Mouse (Mus musculus) urinary bladder, postnatal 14 days (tissue): ENCODE measurements around the gene Junb.

Source experiments
- DNase-seq: peaks from one replicate; pipeline ENCODE4 v3.0.0; 2021; ENCODE audit warnings: low spot score

Gene Junb

GRCm38 (mm10) chr8:84937620-84938485 lies 40.7 kb downstream of the Junb start:
- DNase-seq = no peak

GRCm38 (mm10) chr8:84936962-84937546 lies 41.5 kb downstream of the Junb start, which contains the start of gene Mast1:
Gene Mast1 (minus strand): TSS chr8:84937359.
- peak; percentile 49 for DNase-seq

- DNase-seq = no peak
These were observed 42.2 kb downstream of the Junb start for GRCm38 (mm10) chr8:84936041-84936961.

GRCm38 (mm10) chr8:84935489-84935888 lies 43.0 kb downstream of the Junb start:
- no peak for DNase-seq

- DNase-seq = no peak
These were observed 43.7 kb downstream of the Junb start for GRCm38 (mm10) chr8:84934860-84935259.

GRCm38 (mm10) chr8:84933767-84934559 lies 44.6 kb downstream of the Junb start:
- no peak for DNase-seq

GRCm38 (mm10) chr8:84930582-84930981 lies 47.9 kb downstream of the Junb start:
- no peak for DNase-seq

GRCm38 (mm10) chr8:84928456-84929306 lies 49.8 kb downstream of the Junb start:
- DNase-seq = peak; percentile 69

GRCm38 (mm10) chr8:84927513-84927912 lies 51.0 kb downstream of the Junb start:
- DNase-seq = no peak

- DNase-seq = no peak
These were observed 53.0 kb downstream of the Junb start for GRCm38 (mm10) chr8:84925557-84925956.
